Mouse (Mus musculus): ENCODE data around the gene Aga.
"Not testable (repeated sequence)": the region's sequence is repeated elsewhere in the genome, so short reads cannot be mapped to it uniquely, and the experiment has no call there.

The Aga gene

GRCm38 (mm10) chr8:53511551-53512127 is at the start of gene Aga:
TSS of gene Aga (plus strand) at chr8:53511727.
- DNase-seq (ENCODE audit: low spot score in 2 of 2), result peak; percentile 86 to 88

- DNase-seq (ENCODE audit: low spot score in 2 of 2), result no peak
Measured at GRCm38 (mm10) chr8:53489063-53489462, 22.5 kb upstream of the Aga start.

- no peak for DNase-seq (ENCODE audit: low spot score in 2 of 2)
Measured at GRCm38 (mm10) chr8:53496216-53496615, 15.3 kb upstream of the Aga start.

GRCm38 (mm10) chr8:53496885-53497326 is 14.6 kb upstream of the Aga start:
- no peak for DNase-seq (ENCODE audit: low spot score in 2 of 2)

- not testable (repeated sequence) for DNase-seq (ENCODE audit: low spot score in 2 of 2)
Measured at GRCm38 (mm10) chr8:53538049-53538448, 26.5 kb downstream of the Aga start.

GRCm38 (mm10) chr8:53539585-53539984 is 28.1 kb downstream of the Aga start:
- DNase-seq (ENCODE audit: low spot score in 2 of 2), result no peak

- DNase-seq (ENCODE audit: low spot score in 2 of 2), result no peak
Measured at GRCm38 (mm10) chr8:53562441-53563040, 51.0 kb downstream of the Aga start.

GRCm38 (mm10) chr8:53566223-53566622 is 54.7 kb downstream of the Aga start:
- no peak for DNase-seq (ENCODE audit: low spot score in 2 of 2)
